Mouse (Mus musculus) erythroblast, embryonic 14.5 days (primary cell): ENCODE measurements at regions not wholly inside any gene's neighbourhood (a gene's known extent, or its start where the extent isn't known, plus 50 kb on each side); places are given as distances from the start of the nearest gene placed in this dataset.

Experiments
- GATA1 ChIP-seq: IDR thresholded peaks from 2 replicates; pipeline ENCODE4 v1.6.1; 2012; ENCODE audit warnings: low read length, inconsistent platforms, mixed read lengths
- TAL1 ChIP-seq: IDR thresholded peaks from 3 replicates; pipeline ENCODE4 v1.6.1; 2012; ENCODE audit warnings: low read length, inconsistent platforms, mixed read lengths

DNA sequence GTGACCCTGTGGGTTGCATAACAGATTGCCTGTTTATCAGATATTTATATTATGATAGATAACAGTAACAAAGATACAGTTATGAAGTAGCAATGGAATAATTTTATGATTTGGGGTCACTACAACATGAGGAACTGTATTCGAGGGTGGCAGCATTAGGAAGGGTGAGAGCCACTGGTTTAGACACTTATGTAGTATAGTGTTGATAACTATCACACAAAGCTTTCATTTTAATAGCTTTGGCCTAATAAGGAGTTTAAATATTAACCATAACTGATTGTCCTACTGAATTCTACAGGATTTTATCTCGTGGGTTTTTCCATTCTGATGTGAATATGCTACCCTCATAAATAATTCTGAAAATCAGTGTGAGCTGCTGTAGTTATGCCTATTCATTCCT, 538.6 kb upstream of the Cited2 start:
- no peak for TF ChIP-seq GATA1
- no peak for TF ChIP-seq TAL1
